Mouse (Mus musculus): ENCODE results near the gene Zscan5b.
"Not testable (repeated sequence)": the region's sequence is repeated elsewhere in the genome, so short reads cannot be mapped to it uniquely, and the experiment has no call there.

The Zscan5b gene

GRCm38 (mm10) chr7:6221978-6222377, at the start of gene Zscan5b:
Gene Zscan5b, plus strand, starts transcription at chr7:6222278.
- DNase-seq: no peak

GRCm38 (mm10) chr7:6172674-6173244, 49.3 kb upstream of the Zscan5b start:
- DNase-seq: peak in 1 of 2 experiments; percentile 66

GRCm38 (mm10) chr7:6173872-6174271, 48.2 kb upstream of the Zscan5b start:
- DNase-seq: peak in 1 of 2 experiments; percentile 17

GRCm38 (mm10) chr7:6174365-6174987, 47.6 kb upstream of the Zscan5b start:
- DNase-seq: peak in 1 of 2 experiments; percentile 14

- DNase-seq: peak; percentile 73 to 81
Observed at GRCm38 (mm10) chr7:6179013-6179412, 43.1 kb upstream of the Zscan5b start.

GRCm38 (mm10) chr7:6182882-6183281, 39.2 kb upstream of the Zscan5b start:
- no peak for DNase-seq

GRCm38 (mm10) chr7:6183802-6184201, 38.3 kb upstream of the Zscan5b start:
- peak; percentile 77 to 78 for DNase-seq

- DNase-seq: peak; percentile 49 to 68
Observed at GRCm38 (mm10) chr7:6184521-6184920, 37.6 kb upstream of the Zscan5b start.

- peak in 1 of 2 experiments; percentile 9 for DNase-seq
Observed at GRCm38 (mm10) chr7:6185391-6185790, 36.7 kb upstream of the Zscan5b start.

- no peak for DNase-seq
Observed at GRCm38 (mm10) chr7:6186176-6186575, 35.9 kb upstream of the Zscan5b start.

- peak in 1 of 2 experiments; percentile 22 for DNase-seq
Observed at GRCm38 (mm10) chr7:6186756-6187155, 35.3 kb upstream of the Zscan5b start.

- DNase-seq: peak; percentile 31 to 56
Observed at GRCm38 (mm10) chr7:6189542-6189941, 32.5 kb upstream of the Zscan5b start.

- DNase-seq: peak; percentile 83 to 87
Observed at GRCm38 (mm10) chr7:6191376-6191775, 30.7 kb upstream of the Zscan5b start.

GRCm38 (mm10) chr7:6194129-6194528, 27.9 kb upstream of the Zscan5b start:
- peak; percentile 74 to 81 for DNase-seq

- no peak for DNase-seq
Observed at GRCm38 (mm10) chr7:6195777-6196176, 26.3 kb upstream of the Zscan5b start.

- DNase-seq: no peak
Observed at GRCm38 (mm10) chr7:6196790-6197189, 25.3 kb upstream of the Zscan5b start, which contains the start of gene Galp. Gene Galp, plus strand, starts transcription at chr7:6197090.

- no peak for DNase-seq
Observed at GRCm38 (mm10) chr7:6204200-6204599, 17.9 kb upstream of the Zscan5b start.

- peak; percentile 34 to 50 for DNase-seq
Observed at GRCm38 (mm10) chr7:6213144-6213543, 8.9 kb upstream of the Zscan5b start.

GRCm38 (mm10) chr7:6214691-6215090, 7.4 kb upstream of the Zscan5b start:
- DNase-seq: not testable (repeated sequence)

GRCm38 (mm10) chr7:6220147-6220546, 1.9 kb upstream of the Zscan5b start:
- DNase-seq: no peak

GRCm38 (mm10) chr7:6228491-6228890, 6.4 kb downstream of the Zscan5b start:
- DNase-seq: peak; percentile 9 to 13

- no peak for DNase-seq
Observed at GRCm38 (mm10) chr7:6239787-6240186, 17.7 kb downstream of the Zscan5b start.

- peak; percentile 36 to 57 for DNase-seq
Observed at GRCm38 (mm10) chr7:6240841-6241425, 18.9 kb downstream of the Zscan5b start.
